Mouse (Mus musculus): Measurements from ENCODE around the gene Igfbp6. TPM values are rescaled to one million over a fixed set of nuclear protein-coding genes. Genes with fewer than 3 reads are reported as not detected.

Igfbp6 gene
- polyA plus RNA-seq, 1 experiment from 2014 or later: 0.17 TPM

- H3K9me3 ChIP-seq (ENCODE audit: control insufficient read depth, low read length): no peaks in the 10 kb centered on the region
- no peak overlapping the region for H3K4me3 ChIP-seq (ENCODE audit: low read depth, low read length)
- no peak overlapping the region for H3K27ac ChIP-seq (replicated peaks; ENCODE audit: low read depth, low read length)
- no peaks in the 10 kb centered on the region for H3K4me1 ChIP-seq (ENCODE audit: control insufficient read depth, insufficient read depth, low read length)
- H3K27me3 ChIP-seq (ENCODE audit: control insufficient read depth, insufficient read depth, low read length): no peaks in the 10 kb centered on the region
- no peak for DNase-seq (ENCODE audit: low spot score)
- H3K4me2 ChIP-seq (ENCODE audit: low read depth, severe bottlenecking): no peak overlapping the region
- H3K36me3 ChIP-seq (ENCODE audit: control insufficient read depth, insufficient read depth, low read length): no peaks in the 10 kb centered on the region; the same call in 1 of the 2 replicates
- ATAC-seq (ENCODE audit: insufficient number of reproducible peaks, low FRiP score, low TSS enrichment, low read depth): no peak
- 83% methylated on average over 4 of the region's 4 CpGs for WGBS
- H3K9ac ChIP-seq (ENCODE audit: low read length): no peak overlapping the region
These were observed 51.2 kb downstream of the Igfbp6 start for GRCm38 (mm10) chr15:102195373-102195772.

- H3K4me3 ChIP-seq (ENCODE audit: low read depth, low read length): no peak overlapping the region
- H3K36me3 ChIP-seq (ENCODE audit: control insufficient read depth, insufficient read depth, low read length): no peaks in the 10 kb centered on the region; the same call in 1 of the 2 replicates
- no peaks in the 10 kb centered on the region for H3K27me3 ChIP-seq (ENCODE audit: control insufficient read depth, insufficient read depth, low read length)
- DNase-seq (ENCODE audit: low spot score) (no peak), ATAC-seq (ENCODE audit: insufficient number of reproducible peaks, low FRiP score, low TSS enrichment, low read depth) (no peak)
- 83% methylated on average over 4 of the region's 4 CpGs for WGBS
- no peak overlapping the region for H3K9ac ChIP-seq (ENCODE audit: low read length)
- H3K4me1 ChIP-seq (ENCODE audit: control insufficient read depth, insufficient read depth, low read length): peaks cover 3% of the 10 kb centered on the region; the same call in 1 of the 2 replicates
- H3K4me2 ChIP-seq (ENCODE audit: low read depth, severe bottlenecking): no peak overlapping the region
- H3K27ac ChIP-seq (replicated peaks; ENCODE audit: low read depth, low read length): no peak overlapping the region
- H3K9me3 ChIP-seq (ENCODE audit: control insufficient read depth, low read length): no peaks in the 10 kb centered on the region
These were observed 54.7 kb downstream of the Igfbp6 start for GRCm38 (mm10) chr15:102198841-102199240.

Other genes starting within 250 kb of the Igfbp6 start
- gene Krt4, start 219.6 kb upstream of the Igfbp6 start, polyA plus RNA-seq (2014; fragmentation: Nextera tagmentation; extraction: Ambion mirVana): not detected in 2 replicates
- gene Krt79, start 204.0 kb upstream of the Igfbp6 start, polyA plus RNA-seq (2014; fragmentation: Nextera tagmentation; extraction: Ambion mirVana): not detected in 2 replicates
- gene Krt78, start 190.1 kb upstream of the Igfbp6 start, polyA plus RNA-seq (2014; fragmentation: Nextera tagmentation; extraction: Ambion mirVana): not detected in 2 replicates
- 21.3 and 22.7 TPM in 2 replicates for gene Krt8, start 139.9 kb upstream of the Igfbp6 start, polyA plus RNA-seq (2014; fragmentation: Nextera tagmentation; extraction: Ambion mirVana)
- gene Krt18, start 116.2 kb upstream of the Igfbp6 start, polyA plus RNA-seq (2014; fragmentation: Nextera tagmentation; extraction: Ambion mirVana): 26.8 and 30.1 TPM in 2 replicates
- 131 and 141 TPM in 2 replicates for gene Eif4b, start 70.6 kb upstream of the Igfbp6 start, polyA plus RNA-seq (2014; fragmentation: Nextera tagmentation; extraction: Ambion mirVana)
- gene Tns2, start 43.9 kb upstream of the Igfbp6 start, polyA plus RNA-seq (2014; fragmentation: Nextera tagmentation; extraction: Ambion mirVana): 14.6 and 15.6 TPM in 2 replicates
- gene Spryd3, start 8.1 kb upstream of the Igfbp6 start, polyA plus RNA-seq (2014; fragmentation: Nextera tagmentation; extraction: Ambion mirVana): 7.2 and 10.0 TPM in 2 replicates
- 0.09 and 0.24 TPM in 2 replicates for gene Soat2, start 6.2 kb downstream of the Igfbp6 start, polyA plus RNA-seq (2014; fragmentation: Nextera tagmentation; extraction: Ambion mirVana)
- 67.5 and 71.1 TPM in 2 replicates for gene Zfp740, start 58.9 kb downstream of the Igfbp6 start, polyA plus RNA-seq (2014; fragmentation: Nextera tagmentation; extraction: Ambion mirVana)
- 37.3 and 37.5 TPM in 2 replicates for gene Csad, start 60.4 kb downstream of the Igfbp6 start, polyA plus RNA-seq (2014; fragmentation: Nextera tagmentation; extraction: Ambion mirVana)
- 0.57 and 0.71 TPM in 2 replicates for gene Itgb7, start 87.6 kb downstream of the Igfbp6 start, polyA plus RNA-seq (2014; fragmentation: Nextera tagmentation; extraction: Ambion mirVana)
- gene Rarg, start 113.2 kb downstream of the Igfbp6 start, polyA plus RNA-seq (2014; fragmentation: Nextera tagmentation; extraction: Ambion mirVana): 118 and 119 TPM in 2 replicates
- 0.88 and 1.1 TPM in 2 replicates for gene Gm9918, start 126.2 kb downstream of the Igfbp6 start, polyA plus RNA-seq (2014; fragmentation: Nextera tagmentation; extraction: Ambion mirVana)
- 58.5 and 62.8 TPM in 2 replicates for gene Mfsd5, start 135.1 kb downstream of the Igfbp6 start, polyA plus RNA-seq (2014; fragmentation: Nextera tagmentation; extraction: Ambion mirVana)
- 43.3 and 46.9 TPM in 2 replicates for gene Espl1, start 151.9 kb downstream of the Igfbp6 start, polyA plus RNA-seq (2014; fragmentation: Nextera tagmentation; extraction: Ambion mirVana)
- gene Pfdn5, start 181.8 kb downstream of the Igfbp6 start, polyA plus RNA-seq (2014; fragmentation: Nextera tagmentation; extraction: Ambion mirVana): 463 and 490 TPM in 2 replicates
- 122 and 133 TPM in 2 replicates for gene Myg1, start 187.3 kb downstream of the Igfbp6 start, polyA plus RNA-seq (2014; fragmentation: Nextera tagmentation; extraction: Ambion mirVana)
- 115 and 116 TPM in 2 replicates for gene Aaas, start 206.4 kb downstream of the Igfbp6 start, polyA plus RNA-seq (2014; fragmentation: Nextera tagmentation; extraction: Ambion mirVana)
- gene Sp7, start 222.8 kb downstream of the Igfbp6 start, polyA plus RNA-seq (2014; fragmentation: Nextera tagmentation; extraction: Ambion mirVana): 1.7 and 2.3 TPM in 2 replicates